Mouse (Mus musculus) C2C12 (cell line): ENCODE data around the gene Fcho2.

Experiments
- CEBPB ChIP-seq: IDR thresholded peaks from one replicate; pipeline ENCODE4 v1.6.1; 2011; ENCODE audit warnings: low read depth, mild to moderate bottlenecking, control low read depth, moderate library complexity
- CTCF ChIP-seq: IDR thresholded peaks from one replicate; pipeline ENCODE4 v1.5.1; 2011; ENCODE audit not compliant: control insufficient read depth, insufficient read depth, insufficient read length
- USF1 ChIP-seq: IDR thresholded peaks from one replicate; pipeline ENCODE4 v1.6.1; 2011; ENCODE audit warnings: low read depth, mild to moderate bottlenecking, control low read depth, moderate library complexity

DNA sequence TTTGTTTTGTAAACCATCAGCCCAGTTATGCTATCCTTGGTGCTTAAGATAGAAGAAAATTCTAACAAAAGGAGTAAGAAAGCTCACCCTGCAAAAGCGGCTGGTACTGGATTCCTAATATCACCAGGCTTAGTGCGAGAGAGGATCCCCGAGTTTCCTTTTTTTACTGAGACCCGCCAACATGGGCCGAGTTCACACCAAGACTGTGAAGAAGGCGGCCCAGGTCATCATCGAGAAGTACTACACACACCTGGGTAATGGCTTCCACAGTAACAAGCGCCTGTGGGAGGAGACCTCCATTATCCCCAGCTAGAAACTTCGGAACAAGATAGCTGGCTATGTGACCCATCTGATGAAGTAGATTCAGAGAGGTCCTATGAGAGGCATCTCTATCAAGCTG lies 1.3 kb upstream of the Fcho2 start:
- TF ChIP-seq CTCF (no peak), USF1 (no peak), CEBPB (no peak)
